Mouse (Mus musculus) erythroblast, embryonic 14.5 days (primary cell): ENCODE results near the gene St6galnac3. TPM values are rescaled to one million over a fixed set of nuclear protein-coding genes. Genes with fewer than 3 reads are reported as not detected.

Experiments
- H3K27me3 ChIP-seq: 2 replicates; pipeline ENCODE4 v1.6.1; 2012; ENCODE audit warnings: inconsistent platforms; ENCODE audit not compliant: control insufficient read depth
- H3K36me3 ChIP-seq: 2 replicates; pipeline ENCODE4 v1.6.1; 2012; ENCODE audit warnings: mild to moderate bottlenecking, inconsistent platforms; ENCODE audit not compliant: control insufficient read depth
- H3K4me1 ChIP-seq: 2 replicates; pipeline ENCODE4 v1.6.1; 2012; ENCODE audit warnings: inconsistent platforms; ENCODE audit not compliant: control insufficient read depth
- H3K4me3 ChIP-seq: replicated peaks from 2 replicates; pipeline ENCODE3; 2012; ENCODE audit warnings: moderate library complexity, mild to moderate bottlenecking, inconsistent platforms
- H3K9me3 ChIP-seq: 2 replicates; pipeline ENCODE4 v1.6.1; 2012; ENCODE audit warnings: low read length, inconsistent platforms, mixed read lengths; ENCODE audit not compliant: control insufficient read depth
- GATA1 ChIP-seq: IDR thresholded peaks from 2 replicates; pipeline ENCODE4 v1.6.1; 2012; ENCODE audit warnings: low read length, inconsistent platforms, mixed read lengths
- TAL1 ChIP-seq: IDR thresholded peaks from 3 replicates; pipeline ENCODE4 v1.6.1; 2012; ENCODE audit warnings: low read length, inconsistent platforms, mixed read lengths
- polyA plus RNA-seq: library from polyadenylated mRNA; stranded (reverse); fragments of >175 nt; gene quantifications from 2 replicates; pipeline ENCODE4 v1.2.3, GENCODE M21; 2012

Gene St6galnac3
- polyA plus RNA-seq, 1 experiment, result 0.17 TPM

DNA sequence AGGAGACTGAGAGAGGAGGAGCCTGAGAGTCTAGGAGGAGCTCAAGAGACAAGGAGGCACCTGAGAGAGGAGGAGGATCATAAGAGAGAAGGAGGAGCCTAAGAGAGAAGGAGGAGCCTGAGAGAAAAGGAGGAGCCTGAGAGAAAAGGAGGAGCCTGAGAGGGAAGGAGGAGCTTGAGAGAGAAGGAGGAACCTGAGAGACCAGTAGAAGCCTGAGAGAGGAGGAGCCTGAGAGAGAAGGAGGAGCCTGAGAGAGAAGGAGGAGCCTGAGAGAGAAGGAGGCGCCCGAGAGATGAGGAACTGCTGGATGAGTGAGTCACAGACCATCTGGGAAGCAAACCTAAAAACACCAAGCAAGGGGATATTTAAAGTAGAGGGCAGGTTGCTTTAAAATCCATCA, 551.4 kb downstream of the St6galnac3 start:
- no peaks in the 10 kb centered on the region for H3K27me3 ChIP-seq
- no peak overlapping the region for H3K4me3 ChIP-seq
- no peak for TF ChIP-seq TAL1
- TF ChIP-seq GATA1, result no peak
- no peaks in the 10 kb centered on the region for H3K9me3 ChIP-seq
- H3K4me1 ChIP-seq, result no peaks in the 10 kb centered on the region
- no peaks in the 10 kb centered on the region for H3K36me3 ChIP-seq

DNA sequence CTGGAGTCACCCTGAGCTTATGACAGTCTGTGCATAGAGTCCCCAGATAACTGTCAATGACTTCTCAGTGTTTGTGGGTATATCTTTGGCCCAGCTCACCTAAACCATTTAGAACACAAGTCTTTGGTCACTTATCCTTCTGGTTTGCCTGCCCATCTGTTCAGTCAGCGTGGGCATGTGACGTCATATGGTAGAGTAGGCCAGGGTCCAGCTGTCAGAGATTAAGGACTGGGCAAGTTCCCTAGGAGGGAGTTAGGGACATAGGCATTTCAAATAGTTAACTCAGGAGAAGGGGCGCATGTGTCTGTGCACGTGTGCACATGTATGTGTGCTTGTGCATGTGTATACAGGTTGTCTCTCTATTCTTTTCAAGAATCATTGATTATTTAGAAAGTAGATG, 554.8 kb downstream of the St6galnac3 start:
- Histone ChIP-seq H3K36me3 (no peaks in the 10 kb centered on the region), H3K27me3 (no peaks in the 10 kb centered on the region), H3K9me3 (no peaks in the 10 kb centered on the region), H3K4me1 (no peaks in the 10 kb centered on the region), H3K4me3 (no peak overlapping the region)
- TF ChIP-seq GATA1 (no peak), TAL1 (no peak)

DNA sequence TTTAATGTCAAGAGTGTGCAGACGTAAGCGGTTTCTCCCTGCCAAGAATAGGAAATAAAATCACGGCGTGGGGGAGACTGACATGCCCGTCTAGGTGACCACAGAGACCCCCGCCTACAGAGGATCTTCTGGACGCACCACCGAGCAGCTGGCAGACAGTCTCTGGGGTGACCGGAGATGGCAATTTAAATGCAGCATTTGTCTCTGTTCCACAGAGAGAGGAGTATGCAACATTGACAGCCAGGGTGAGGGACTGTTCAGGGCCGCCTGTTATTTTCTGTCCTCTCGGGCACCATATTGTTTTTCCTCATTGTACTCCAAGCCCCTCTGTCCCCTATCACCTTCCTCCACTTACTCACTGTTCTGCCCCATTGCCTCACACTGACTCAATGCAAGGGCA, 555.2 kb downstream of the St6galnac3 start:
- no peaks in the 10 kb centered on the region for H3K4me1 ChIP-seq
- no peak for TF ChIP-seq GATA1
- no peak for TF ChIP-seq TAL1
- H3K27me3 ChIP-seq, result no peaks in the 10 kb centered on the region
- H3K36me3 ChIP-seq, result no peaks in the 10 kb centered on the region
- no peaks in the 10 kb centered on the region for H3K9me3 ChIP-seq
- no peak overlapping the region for H3K4me3 ChIP-seq

DNA sequence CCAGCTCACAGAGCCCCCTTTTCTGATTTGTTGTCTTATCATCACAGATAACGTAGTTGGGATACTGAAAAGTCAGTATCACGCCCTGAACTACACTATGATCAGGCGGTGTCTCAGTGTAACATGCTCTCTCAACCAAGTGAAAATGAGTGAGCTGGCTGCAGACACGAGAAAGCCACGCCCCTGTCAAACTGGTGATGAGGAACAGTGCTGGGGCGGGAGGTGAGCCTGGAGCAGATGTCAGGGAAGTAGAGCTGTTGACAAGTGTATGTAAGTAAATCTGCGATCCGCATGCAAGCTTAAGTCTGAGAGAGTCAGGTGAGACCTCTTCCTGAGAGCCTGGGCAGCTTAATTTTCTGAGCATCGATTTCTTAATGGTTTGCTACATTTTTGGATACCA, 563.3 kb downstream of the St6galnac3 start:
- no peaks in the 10 kb centered on the region for H3K4me1 ChIP-seq
- H3K36me3 ChIP-seq, result no peaks in the 10 kb centered on the region
- no peak overlapping the region for H3K4me3 ChIP-seq
- no peaks in the 10 kb centered on the region for H3K9me3 ChIP-seq
- TF ChIP-seq GATA1, result no peak
- no peaks in the 10 kb centered on the region for H3K27me3 ChIP-seq

DNA sequence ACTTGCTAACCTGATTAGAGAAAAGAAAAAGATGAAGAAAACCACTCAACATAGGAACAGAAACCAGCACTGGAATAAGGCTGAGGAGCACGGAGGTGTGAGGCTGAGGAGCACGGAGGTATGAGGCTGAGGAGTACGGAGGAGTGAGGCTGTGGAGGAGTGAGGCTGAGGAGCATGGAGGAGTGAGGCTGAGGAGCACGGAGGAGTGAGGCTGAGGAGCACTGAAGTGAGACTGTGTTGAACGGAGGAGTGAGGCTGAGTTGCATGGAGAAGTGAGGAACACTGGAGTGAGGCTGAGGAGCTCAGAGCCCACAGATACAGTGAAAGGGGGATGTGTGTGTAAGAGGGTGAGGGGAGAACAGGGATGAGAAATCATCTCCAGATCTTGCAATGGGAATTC, 564.3 kb downstream of the St6galnac3 start:
- H3K9me3 ChIP-seq, result no peaks in the 10 kb centered on the region
- H3K27me3 ChIP-seq, result no peaks in the 10 kb centered on the region
- no peak for TF ChIP-seq TAL1
- no peak for TF ChIP-seq GATA1
- H3K4me1 ChIP-seq, result no peaks in the 10 kb centered on the region
- H3K36me3 ChIP-seq, result no peaks in the 10 kb centered on the region
- H3K4me3 ChIP-seq, result no peak overlapping the region

DNA sequence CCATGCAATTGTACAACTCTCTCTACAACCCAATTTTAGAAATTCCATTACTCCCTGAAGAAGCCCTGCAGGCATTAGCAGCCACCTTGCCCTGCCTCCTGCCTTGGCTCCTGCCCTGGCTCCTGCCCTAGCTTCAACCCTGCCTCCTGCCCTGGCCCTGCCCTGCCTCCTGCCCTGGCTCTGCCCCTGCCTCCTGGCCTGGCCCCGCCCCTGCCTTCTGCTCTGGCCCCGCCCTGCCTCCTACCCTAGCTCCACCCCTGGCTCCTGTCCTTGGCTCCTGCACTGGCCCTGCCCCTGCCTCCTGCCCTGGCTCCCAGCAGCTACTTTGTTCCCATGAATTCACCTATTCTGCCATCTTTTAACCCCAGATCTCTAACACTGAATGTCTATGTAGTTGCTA, 576.1 kb downstream of the St6galnac3 start:
- peaks cover 2% of the 10 kb centered on the region; the same call in 1 of the 2 replicates for H3K4me1 ChIP-seq
- no peaks in the 10 kb centered on the region for H3K27me3 ChIP-seq
- TF ChIP-seq GATA1, result no peak
- no peak for TF ChIP-seq TAL1
- no peaks in the 10 kb centered on the region for H3K36me3 ChIP-seq
- H3K9me3 ChIP-seq, result no peaks in the 10 kb centered on the region
- no peak overlapping the region for H3K4me3 ChIP-seq

Other genes with a start within 250 kb of the St6galnac3 start
- not detected in 2 replicates for gene Asb17, start 119.0 kb upstream of the St6galnac3 start, polyA plus RNA-seq
- gene Msh4, start 181.0 kb upstream of the St6galnac3 start, polyA plus RNA-seq, result not detected in 2 replicates
- 0.82 and 1.2 TPM in 2 replicates for gene Rabggtb, start 187.8 kb upstream of the St6galnac3 start, polyA plus RNA-seq
- 0.07 and 0.27 TPM in 2 replicates for gene Acadm, start 219.5 kb upstream of the St6galnac3 start, polyA plus RNA-seq
- gene Slc44a5, start 248.3 kb upstream of the St6galnac3 start, polyA plus RNA-seq, result 0.01 TPM in 1 of 2 replicates, not detected in the other